Mouse (Mus musculus) intestine, postnatal 0 days (tissue): Measurements from ENCODE around the gene Rapgef2. TPM values are rescaled to one million over a fixed set of nuclear protein-coding genes. Genes with fewer than 3 reads are reported as not detected.
A peak's percentile ranks its signal among the peaks of the same experiment; 100 is the strongest.

Experiments used
- ATAC-seq: fragments of 200-750 bp; cut with Nextera tagmentation; 2 replicates; pipeline ENCODE4 v1.8.0; 2017; ENCODE audit warnings: mild to moderate bottlenecking, moderate TSS enrichment, moderate library complexity
- H3K27ac ChIP-seq: fragments of 300-500 bp; sonication (generic); 2 replicates; pipeline ENCODE4 v1.5.1; 2014; ENCODE audit warnings: mild to moderate bottlenecking, low read depth, low read length, moderate library complexity
- H3K27me3 ChIP-seq: fragments of 300-500 bp; sonication (generic); replicated peaks from 2 replicates; pipeline ENCODE4 v1.6.1; 2014; ENCODE audit warnings: low read length, mixed read lengths; ENCODE audit not compliant: control insufficient read depth, insufficient read depth
- H3K36me3 ChIP-seq: fragments of 300-500 bp; sonication (generic); 2 replicates; pipeline ENCODE4 v1.6.1; 2014; ENCODE audit warnings: mild to moderate bottlenecking, moderate library complexity; ENCODE audit not compliant: control insufficient read depth, insufficient read depth
- H3K4me1 ChIP-seq: fragments of 300-500 bp; sonication (generic); replicated peaks from 2 replicates; pipeline ENCODE4 v1.6.1; 2014; ENCODE audit warnings: antibody characterized with exemption, low read length, mixed read lengths; ENCODE audit not compliant: control insufficient read depth, insufficient read depth
- H3K4me2 ChIP-seq: fragments of 300-500 bp; sonication (generic); replicated peaks from 2 replicates; pipeline ENCODE4 v1.6.1; 2014; ENCODE audit warnings: low read depth, mild to moderate bottlenecking, moderate library complexity
- H3K4me3 ChIP-seq: fragments of 300-500 bp; sonication (generic); 2 replicates; pipeline ENCODE4 v1.5.1; 2014; ENCODE audit warnings: low read depth, low read length
- H3K9ac ChIP-seq: fragments of 300-500 bp; sonication (generic); 2 replicates; pipeline ENCODE4 v1.6.1; 2014; ENCODE audit warnings: mild to moderate bottlenecking, low read depth, low read length
- H3K9me3 ChIP-seq: fragments of 300-500 bp; sonication (generic); 2 replicates; pipeline ENCODE4 v1.6.1; 2016; ENCODE audit warnings: mixed run types; ENCODE audit not compliant: control insufficient read depth
- CTCF ChIP-seq: sonication (generic); IDR thresholded peaks from 2 replicates; pipeline ENCODE4 v1.5.1; 2016; ENCODE audit warnings: low read depth, mild to moderate bottlenecking, control low read depth, antibody characterized with exemption, moderate library complexity
- WGBS: fragments of 180-500 bp; shearing (Covaris S2); extraction: QIAGEN DNeasy Blood & Tissue Kit; methylation state at CpG from one replicate; pipeline ENCODE4 v1.1.7; 2014; 5-methylcytosine and 5-hydroxymethylcytosine counted together
- polyA plus RNA-seq: library from polyadenylated mRNA; unstranded; fragments of >200 nt; fragmentation: Nextera tagmentation; extraction: Ambion mirVana; gene quantifications from 2 replicates; pipeline ENCODE4 v1.2.1, GENCODE M21; 2015

The Rapgef2 gene
- polyA plus RNA-seq, 1 experiment from 2014 or later = 3.2 TPM

GRCm38 (mm10) chr3:79296049-79296448, 9.7 kb upstream of the Rapgef2 start:
- Histone ChIP-seq H3K4me1 (no peaks in the 10 kb centered on the region), H3K9ac (no peak overlapping the region), H3K9me3 (no peaks in the 10 kb centered on the region), H3K27me3 (no peaks in the 10 kb centered on the region), H3K36me3 (no peaks in the 10 kb centered on the region), H3K27ac (no peak overlapping the region), H3K4me2 (no peak overlapping the region), H3K4me3 (no peak overlapping the region)
- peak; percentile 59 for TF ChIP-seq CTCF
- ATAC-seq = peak; percentile 70
- WGBS = 51% methylated on average over 5 of the region's 5 CpGs

- H3K27ac ChIP-seq = no peak overlapping the region
- no peak overlapping the region for H3K9ac ChIP-seq
- 87% methylated on average over 3 of the region's 3 CpGs for WGBS
Measured at GRCm38 (mm10) chr3:79294701-79295100, 8.4 kb upstream of the Rapgef2 start.

GRCm38 (mm10) chr3:79293023-79293422, 6.7 kb upstream of the Rapgef2 start:
- Histone ChIP-seq H3K36me3 (no peaks in the 10 kb centered on the region), H3K27ac (no peak overlapping the region), H3K4me3 (no peak overlapping the region), H3K4me1 (no peaks in the 10 kb centered on the region; the same call in 1 of the 2 replicates), H3K27me3 (no peaks in the 10 kb centered on the region), H3K9ac (no peak overlapping the region), H3K4me2 (no peak overlapping the region), H3K9me3 (no peaks in the 10 kb centered on the region)
- WGBS = 58% methylated on average over 4 of the region's 4 CpGs
- no peak for TF ChIP-seq CTCF
- ATAC-seq = no peak

More at GRCm38 (mm10) chr3:79294701-79295100, 8.4 kb upstream of the Rapgef2 start:
- Histone ChIP-seq H3K36me3 (no peaks in the 10 kb centered on the region), H3K27me3 (no peaks in the 10 kb centered on the region), H3K4me3 (no peak overlapping the region), H3K4me2 (no peak overlapping the region), H3K4me1 (no peaks in the 10 kb centered on the region), H3K9me3 (no peaks in the 10 kb centered on the region)
- no peak for TF ChIP-seq CTCF
- no peak for ATAC-seq

- no peak overlapping the region for H3K4me3 ChIP-seq
- 75% methylated on average over 3 of the region's 3 CpGs for WGBS
- H3K36me3 ChIP-seq = no peaks in the 10 kb centered on the region
- peaks cover 11% of the 10 kb centered on the region; the same call in 1 of the 2 replicates for H3K4me1 ChIP-seq
- H3K9ac ChIP-seq = no peak overlapping the region
- no peaks in the 10 kb centered on the region for H3K27me3 ChIP-seq
- no peak for ATAC-seq
- H3K9me3 ChIP-seq = no peaks in the 10 kb centered on the region
- H3K4me2 ChIP-seq = no peak overlapping the region
- TF ChIP-seq CTCF = no peak
- H3K27ac ChIP-seq = no peak overlapping the region
Measured at GRCm38 (mm10) chr3:79289050-79289449, 2.7 kb upstream of the Rapgef2 start.

- no peaks in the 10 kb centered on the region for H3K36me3 ChIP-seq
- H3K9ac ChIP-seq = peak overlapping the region; percentile 95
- H3K4me3 ChIP-seq = peak overlapping the region; percentile 91
- no peak for TF ChIP-seq CTCF
- peak; percentile 72 for ATAC-seq
- H3K27ac ChIP-seq = peak overlapping the region; percentile 99
- H3K9me3 ChIP-seq = no peaks in the 10 kb centered on the region
- 10% methylated on average over 17 of the region's 17 CpGs for WGBS
- peak overlapping the region; percentile 92 for H3K4me2 ChIP-seq
- no peaks in the 10 kb centered on the region for H3K27me3 ChIP-seq
- peaks cover 15% of the 10 kb centered on the region; the same call in 1 of the 2 replicates for H3K4me1 ChIP-seq
Measured at GRCm38 (mm10) chr3:79287699-79288458, 1.6 kb upstream of the Rapgef2 start.

- peak overlapping the region; percentile 95 for H3K9ac ChIP-seq
- WGBS = 1% methylated on average over 47 of the region's 60 CpGs
- no peak for TF ChIP-seq CTCF
Measured at GRCm38 (mm10) chr3:79287108-79287576, 825 bp upstream of the Rapgef2 start.

More at GRCm38 (mm10) chr3:79287108-79287576, 825 bp upstream of the Rapgef2 start:
- H3K27me3 ChIP-seq = no peaks in the 10 kb centered on the region
- H3K4me3 ChIP-seq = peak overlapping the region; percentile 91
- H3K9me3 ChIP-seq = no peaks in the 10 kb centered on the region
- ATAC-seq = peak; percentile 98
- peaks cover 15% of the 10 kb centered on the region; the same call in 1 of the 2 replicates for H3K4me1 ChIP-seq
- H3K36me3 ChIP-seq = no peaks in the 10 kb centered on the region
- peak overlapping the region; percentile 99 for H3K27ac ChIP-seq
- H3K4me2 ChIP-seq = peak overlapping the region; percentile 92
